Mouse (Mus musculus) MEL (cell line): ENCODE results near the gene 9430097D07Rik. TPM values are rescaled to one million over a fixed set of nuclear protein-coding genes. Genes with fewer than 3 reads are reported as not detected.
A peak's percentile ranks its signal among the peaks of the same experiment; 100 is the strongest.

ENCODE experiments used
- DNase-seq: peaks from one replicate; pipeline ENCODE4 v3.0.0; 2011; ENCODE audit warnings: low read depth, low spot score
- H3K27ac ChIP-seq: 2 replicates; pipeline ENCODE4 v1.5.1; 2012; ENCODE audit warnings: low read depth, mild to moderate bottlenecking, control low read depth, low read length, moderate library complexity; ENCODE audit not compliant: control insufficient read depth
- H3K27me3 ChIP-seq, 2 experiments: fragments of 150-350 bp in 1 of 2; sonication (generic) in 1 of 2; 2 replicates each; pipeline ENCODE4 v1.6.1; 2012; ENCODE audit warnings: low read length in 2 of 2, mild to moderate bottlenecking in 2 of 2, improper control_type of control experiment in 1 of 2, moderate library complexity in 1 of 2; ENCODE audit not compliant: insufficient read depth in 2 of 2, control insufficient read depth in 1 of 2
- H3K36me3 ChIP-seq, 2 experiments: 2 replicates each; pipeline ENCODE4 v1.6.1; 2012 to 2014; ENCODE audit warnings: low read length in 2 of 2, improper control_type of control experiment in 1 of 2, inconsistent platforms in 1 of 2, mild to moderate bottlenecking in 1 of 2; ENCODE audit not compliant: insufficient read depth in 2 of 2, control insufficient read depth in 1 of 2
- H3K4me1 ChIP-seq, 2 experiments: fragments of 150-350 bp in 1 of 2; sonication (generic) in 1 of 2; 2 replicates each; pipeline ENCODE4 v1.6.1; 2012; ENCODE audit warnings: low read length in 2 of 2, improper control_type of control experiment in 1 of 2, mild to moderate bottlenecking in 1 of 2; ENCODE audit not compliant: insufficient read depth in 2 of 2, control insufficient read depth in 1 of 2
- H3K4me3 ChIP-seq, 2 experiments: fragments of 150-350 bp in 1 of 2; sonication (generic) in 1 of 2; 2 replicates each; pipeline ENCODE4 v1.5.1; 2012; ENCODE audit warnings: low read depth in 2 of 2, low read length in 2 of 2, mild to moderate bottlenecking in 2 of 2, moderate library complexity in 2 of 2, control low read depth in 1 of 2, improper control_type of control experiment in 1 of 2; ENCODE audit not compliant: control insufficient read depth in 1 of 2, insufficient read depth in 1 of 2
- H3K79me2 ChIP-seq: 2 replicates; pipeline ENCODE4 v1.6.1; 2012; ENCODE audit warnings: mild to moderate bottlenecking, low read length, moderate library complexity; ENCODE audit not compliant: control insufficient read depth, poor library complexity, insufficient read depth
- H3K9ac ChIP-seq: 2 replicates; pipeline ENCODE4 v1.6.1; 2012; ENCODE audit warnings: low read depth, mild to moderate bottlenecking, control low read depth, low read length, moderate library complexity; ENCODE audit not compliant: control insufficient read depth, poor library complexity, severe bottlenecking
- H3K9me3 ChIP-seq: fragments of 150-350 bp; sonication (generic); replicated peaks from 2 replicates; pipeline ENCODE4 v1.6.1; 2012; ENCODE audit warnings: mild to moderate bottlenecking, low read length, improper control_type of control experiment, moderate library complexity; ENCODE audit not compliant: insufficient read depth
- CTCF ChIP-seq, 3 experiments: IDR thresholded peaks in 2 of 3; conservative IDR thresholded peaks in 1 of 3; 2 replicates each; pipeline ENCODE4 v1.5.1; 2011 to 2012; ENCODE audit warnings: low read length in 3 of 3, low read depth in 2 of 3, mild to moderate bottlenecking in 2 of 3, improper control_type of control experiment in 1 of 3, inconsistent platforms in 1 of 3, mixed read lengths in 1 of 3, moderate library complexity in 1 of 3; ENCODE audit not compliant: control insufficient read depth in 1 of 3, insufficient read depth in 1 of 3, poor library complexity in 1 of 3, severe bottlenecking in 1 of 3
- E2F4 ChIP-seq: IDR thresholded peaks from 2 replicates; pipeline ENCODE4 v1.6.1; 2011; ENCODE audit warnings: low read depth, low read length, improper control_type of control experiment, borderline replicate concordance
- EP300 ChIP-seq, 2 experiments: IDR thresholded peaks; 2 replicates each; pipeline ENCODE4 v1.6.1; 2011; ENCODE audit warnings: improper control_type of control experiment in 2 of 2, low read length in 2 of 2, low read depth in 1 of 2, mild to moderate bottlenecking in 1 of 2
- ETS1 ChIP-seq: IDR thresholded peaks from 2 replicates; pipeline ENCODE4 v1.6.1; 2012; ENCODE audit warnings: low read depth, mild to moderate bottlenecking, inconsistent platforms, low read length, improper control_type of control experiment, moderate library complexity
- GABPA ChIP-seq: IDR thresholded peaks from 2 replicates; pipeline ENCODE4 v1.6.1; 2012; ENCODE audit warnings: low read depth, mild to moderate bottlenecking, inconsistent platforms, low read length, improper control_type of control experiment, moderate library complexity
- GATA1 ChIP-seq: IDR thresholded peaks from 2 replicates; pipeline ENCODE4 v1.6.1; 2011; ENCODE audit warnings: low read depth, low read length, improper control_type of control experiment
- HCFC1 ChIP-seq: IDR thresholded peaks from 2 replicates; pipeline ENCODE4 v1.6.1; 2012; ENCODE audit warnings: low read depth, mild to moderate bottlenecking, inconsistent platforms, low read length, improper control_type of control experiment, moderate library complexity
- MAFK ChIP-seq: IDR thresholded peaks from 2 replicates; pipeline ENCODE4 v1.6.1; 2011; ENCODE audit warnings: low read depth, mild to moderate bottlenecking, low read length, improper control_type of control experiment, borderline replicate concordance
- MAX ChIP-seq: IDR thresholded peaks from 2 replicates; pipeline ENCODE4 v1.6.1; 2011; ENCODE audit warnings: low read length, improper control_type of control experiment
- MEF2A ChIP-seq: IDR thresholded peaks from 2 replicates; pipeline ENCODE4 v1.6.1; 2014; ENCODE audit warnings: low read depth, mild to moderate bottlenecking, inconsistent platforms, low read length, improper control_type of control experiment; ENCODE audit not compliant: poor library complexity, insufficient replicate concordance, severe bottlenecking; ENCODE audit errors: extremely low read depth
- MXI1 ChIP-seq: IDR thresholded peaks from 2 replicates; pipeline ENCODE4 v1.6.1; 2011; ENCODE audit warnings: mild to moderate bottlenecking, low read depth, low read length, improper control_type of control experiment
- MYB ChIP-seq: IDR thresholded peaks from 2 replicates; pipeline ENCODE4 v1.6.1; 2011; ENCODE audit warnings: mild to moderate bottlenecking, low read depth, low read length, improper control_type of control experiment
- RAD21 ChIP-seq: IDR thresholded peaks from 2 replicates; pipeline ENCODE4 v1.6.1; 2011; ENCODE audit warnings: mild to moderate bottlenecking, low read depth, low read length, improper control_type of control experiment
- RCOR1 ChIP-seq: IDR thresholded peaks from 2 replicates; pipeline ENCODE4 v1.6.1; 2012; ENCODE audit warnings: low read depth, mild to moderate bottlenecking, inconsistent platforms, low read length, improper control_type of control experiment
- SMC3 ChIP-seq: IDR thresholded peaks from 2 replicates; pipeline ENCODE4 v1.6.1; 2011; ENCODE audit warnings: low read depth, low read length, improper control_type of control experiment
- TAL1 ChIP-seq: IDR thresholded peaks from 2 replicates; pipeline ENCODE4 v1.6.1; 2012; ENCODE audit warnings: mild to moderate bottlenecking, inconsistent platforms, low read length, moderate library complexity, mixed read lengths
- TBP ChIP-seq: IDR thresholded peaks from 2 replicates; pipeline ENCODE4 v1.8.0; 2011; ENCODE audit warnings: low read depth, low read length, improper control_type of control experiment
- TCF12 ChIP-seq: IDR thresholded peaks from 2 replicates; pipeline ENCODE4 v1.6.1; 2014; ENCODE audit warnings: low read depth, mild to moderate bottlenecking, inconsistent platforms, low read length, improper control_type of control experiment, moderate library complexity
- ZC3H11A ChIP-seq: IDR thresholded peaks from 2 replicates; pipeline ENCODE4 v1.6.1; 2012; ENCODE audit warnings: low read depth, mild to moderate bottlenecking, inconsistent platforms, low read length, improper control_type of control experiment
- ZMIZ1 ChIP-seq: IDR thresholded peaks from 2 replicates; pipeline ENCODE4 v1.6.1; 2012; ENCODE audit warnings: low read depth, mild to moderate bottlenecking, inconsistent platforms, low read length, improper control_type of control experiment, moderate library complexity
- polyA plus RNA-seq, 2 experiments: library from polyadenylated mRNA; stranded (reverse) in 1 of 2; unstranded in 1 of 2; fragments of >175 nt in 1 of 2; fragments of >200 nt in 1 of 2; gene quantifications; 2 replicates each; pipeline versions ENCODE4 v1.2.1 to v1.2.4; 2012; ENCODE audit warnings: low replicate concordance in 2 of 2, low read depth in 1 of 2; ENCODE audit not compliant: insufficient read length in 2 of 2, insufficient read depth in 1 of 2, missing spikeins in 1 of 2
- total RNA-seq: library from RNA; depleted of rRNA; stranded (reverse); fragments of 300-350 nt; gene quantifications from 2 replicates; pipeline ENCODE4 v1.2.3, GENCODE M21; 2012

The 9430097D07Rik gene
- total and polyA plus RNA-seq, 3 experiments, result 0.11 to 0.12 TPM; not detected in 1

DNA sequence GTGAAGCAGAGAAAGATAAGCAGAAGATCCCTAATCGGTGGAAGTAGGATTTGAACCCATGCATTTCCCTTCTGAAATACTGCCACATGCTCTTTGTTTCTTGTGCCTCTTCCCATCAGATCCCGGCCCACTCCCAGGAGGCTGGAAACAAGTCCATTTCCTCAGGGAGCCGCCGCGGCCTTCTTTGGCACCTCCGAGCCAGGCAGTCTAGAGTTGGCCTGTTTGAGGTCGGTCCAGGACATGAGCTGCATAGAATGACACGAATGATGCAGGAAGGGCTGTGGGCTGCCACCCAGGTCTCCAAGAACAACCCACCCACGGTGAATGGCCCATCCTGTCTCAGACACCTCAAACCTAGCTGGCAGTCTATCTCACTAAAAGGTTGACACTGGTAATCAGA is 1.0 kb upstream of the 9430097D07Rik start:
- no peaks in the 10 kb centered on the region for H3K9me3 ChIP-seq
- H3K79me2 ChIP-seq, result peaks cover 7% of the 10 kb centered on the region
- no peak overlapping the region for H3K9ac ChIP-seq
- no peak for DNase-seq
- no peak overlapping the region for H3K4me3 ChIP-seq
- TF ChIP-seq GABPA, result no peak
- TF ChIP-seq RCOR1, result no peak
- no peak for TF ChIP-seq MEF2A
- TF ChIP-seq TBP, result no peak
- no peak for TF ChIP-seq MAFK
- TF ChIP-seq GATA1, result no peak
- no peak for TF ChIP-seq E2F4
- TF ChIP-seq MYB, result no peak
- no peak for TF ChIP-seq SMC3
- TF ChIP-seq ETS1, result no peak
- TF ChIP-seq EP300 (IDR thresholded peaks at IDR 0.05; ENCODE audit: low read depth in 1 of 2, low read length in 2 of 2), result no peak
- TF ChIP-seq MXI1, result no peak
- TF ChIP-seq TAL1, result no peak
- no peak for TF ChIP-seq HCFC1
- no peak for TF ChIP-seq ZC3H11A
- no peak for TF ChIP-seq ZMIZ1
- TF ChIP-seq TCF12, result no peak
- no peak for TF ChIP-seq MAX
- peaks cover 0 to 5% of the 10 kb centered on the region in 2 experiments; a peak in 1 of 4 replicates for H3K36me3 ChIP-seq
- H3K4me1 ChIP-seq, result peaks cover under 1 to 13% of the 10 kb centered on the region in 2 experiments; a peak in 2 of 4 replicates
- H3K27ac ChIP-seq, result no peak overlapping the region
- no peaks in the 10 kb centered on the region for H3K27me3 ChIP-seq

DNA sequence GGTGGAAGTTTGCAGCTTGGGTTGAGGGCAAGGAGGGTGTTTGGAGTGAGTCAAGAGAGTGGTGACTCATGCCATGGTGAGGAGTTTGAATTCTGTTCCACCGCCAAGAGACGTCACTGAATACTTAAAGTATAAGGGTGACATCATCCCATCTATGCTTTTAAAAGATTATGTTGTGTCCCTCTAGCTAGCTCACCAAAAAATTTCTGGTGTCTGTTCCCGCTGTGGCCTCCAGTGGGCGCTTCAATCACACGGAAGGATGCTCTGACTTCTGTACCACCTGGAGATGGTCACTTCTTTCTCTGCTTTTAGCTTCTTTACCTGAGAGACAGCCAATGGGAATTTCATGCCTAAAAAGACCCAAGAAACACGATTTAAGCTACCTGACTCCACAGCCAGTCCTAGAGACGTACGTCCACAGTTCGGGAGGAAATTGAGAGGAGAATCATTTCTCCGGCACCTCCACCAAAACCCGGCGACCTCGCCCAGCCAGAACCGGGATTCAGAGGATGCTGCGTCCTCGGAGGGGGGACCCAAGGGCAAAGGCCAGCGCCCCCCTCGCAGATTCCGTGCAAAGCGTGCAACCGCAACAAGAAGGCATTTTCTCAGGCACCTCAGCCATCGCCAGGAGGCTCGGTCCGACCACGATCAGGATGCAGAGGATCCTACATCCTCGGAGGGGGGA is 441 bp downstream of the 9430097D07Rik start:
- no peak overlapping the region for H3K4me3 ChIP-seq
- TF ChIP-seq TCF12 (no peak), ZMIZ1 (0 out of 2 replicates have a peak, but pooled peaks have one; percentile 27), MAFK (no peak), SMC3 (peak; percentile 56; the same call in 1 of the 2 replicates), CTCF (IDR thresholded peaks at IDR 0.05 in 2 of 3, conservative IDR thresholded peaks at IDR 0.05 in 1 of 3; ENCODE audit: control insufficient read depth in 1 of 3, insufficient read depth in 1 of 3, low read depth in 2 of 3, low read length in 3 of 3, poor library complexity in 1 of 3, severe bottlenecking in 1 of 3) (peak; percentile 80 to 90 (median 84)), ZC3H11A (peak; percentile 48), RAD21 (peak; percentile 63), RCOR1 (peak; percentile 33; the same call in 1 of the 2 replicates), EP300 (IDR thresholded peaks at IDR 0.05; ENCODE audit: low read depth in 1 of 2, low read length in 2 of 2) (no peak)
- peaks cover 0 to 6% of the 10 kb centered on the region in 2 experiments; a peak in 1 of 4 replicates for H3K36me3 ChIP-seq
- H3K4me1 ChIP-seq, result peaks cover 3 to 7% of the 10 kb centered on the region in 2 experiments; a peak in 2 of 4 replicates
- peak; percentile 62 for DNase-seq
- no peak overlapping the region for H3K9ac ChIP-seq
- no peaks in the 10 kb centered on the region for H3K9me3 ChIP-seq
- H3K27ac ChIP-seq, result no peak overlapping the region
- no peaks in the 10 kb centered on the region for H3K27me3 ChIP-seq
- H3K79me2 ChIP-seq, result peaks cover 15% of the 10 kb centered on the region
